Mouse (Mus musculus) megakaryocyte, embryonic 14.5 days (primary cell): ENCODE measurements around the gene Wsb1.

ENCODE experiments used
- FLI1 ChIP-seq: IDR thresholded peaks from 2 replicates; pipeline ENCODE4 v1.6.1; 2012; ENCODE audit warnings: low read length, inconsistent platforms, mixed read lengths
- GATA1 ChIP-seq: IDR thresholded peaks from 3 replicates; pipeline ENCODE4 v1.6.1; 2012; ENCODE audit warnings: mixed read lengths, low read length, inconsistent platforms, borderline replicate concordance

DNA sequence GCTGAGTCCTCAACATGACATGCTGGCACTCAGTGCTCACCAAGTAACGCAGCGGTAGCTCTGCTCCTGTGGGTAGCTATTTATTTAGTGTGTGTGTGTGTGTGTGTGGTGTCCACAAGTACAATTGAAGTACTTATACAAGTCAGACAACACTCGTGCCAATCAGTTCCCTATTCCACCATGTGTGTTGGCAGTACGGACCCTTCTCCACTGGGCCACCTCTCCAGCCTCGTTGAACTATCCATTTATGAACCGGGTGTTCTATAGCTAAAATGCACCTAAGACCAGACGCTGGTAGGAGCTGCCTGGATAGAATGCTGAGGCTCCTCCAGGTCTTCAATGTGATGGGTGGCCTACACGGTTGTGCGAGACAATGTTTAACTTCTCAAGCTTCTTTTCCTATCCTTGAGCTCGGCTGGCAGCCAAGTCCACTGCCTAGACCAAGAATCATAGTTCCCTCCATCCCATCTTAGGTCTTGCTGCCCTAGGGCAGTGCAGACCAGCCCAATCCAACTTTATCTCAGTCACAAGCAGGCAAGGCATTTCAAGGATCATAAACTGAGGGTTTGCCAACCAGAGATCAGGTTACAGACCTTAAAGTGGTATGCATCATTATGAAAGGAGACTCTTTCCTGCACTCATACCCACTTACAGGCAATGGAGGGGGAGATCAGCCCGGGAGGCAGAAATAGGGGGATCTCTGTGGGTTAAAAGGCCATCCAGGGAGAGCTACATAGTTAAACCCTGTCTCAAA, 16.6 kb downstream of the Wsb1 start:
- TF ChIP-seq GATA1 (no peak), FLI1 (no peak)
